Mouse (Mus musculus): ENCODE measurements at regions not wholly inside any gene's neighbourhood (a gene's known extent, or its start where the extent isn't known, plus 50 kb on each side); places are given as distances from the start of the nearest gene placed in this dataset.

DNA sequence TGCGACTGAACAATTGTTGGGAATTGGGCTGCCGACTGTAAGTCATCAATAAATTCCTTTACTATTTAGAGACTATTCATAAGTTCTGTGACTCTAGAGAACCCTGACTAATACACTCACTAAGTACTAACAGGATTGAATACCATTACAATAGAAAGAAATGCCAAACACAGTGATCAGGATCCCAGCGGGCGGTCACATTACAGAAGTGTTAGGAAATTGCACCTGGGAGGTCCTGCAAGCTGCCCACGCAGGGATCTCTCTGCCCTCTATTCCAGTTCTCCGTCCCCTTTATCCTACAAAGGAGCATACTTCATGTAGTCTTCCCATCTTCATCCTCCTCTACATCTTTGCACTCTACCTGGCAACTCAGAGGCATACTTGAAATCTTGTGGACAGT lies 581.5 kb downstream of the Tns3 start:
- no peak overlapping the region for H3K27ac ChIP-seq (ENCODE audit: insufficient read depth, low read depth, low read length)
- WGBS, result 87% methylated on average over 5 of the region's 6 CpGs
- no peak overlapping the region for H3K4me3 ChIP-seq (ENCODE audit: insufficient read depth, low read depth, low read length)
- no peaks in the 10 kb centered on the region for H3K4me1 ChIP-seq (ENCODE audit: control insufficient read depth, insufficient read depth, low read length)
- H3K36me3 ChIP-seq (ENCODE audit: control insufficient read depth, insufficient read depth, low read length), result no peaks in the 10 kb centered on the region
- DNase-seq, result no peak
- H3K27me3 ChIP-seq (replicated peaks; ENCODE audit: control insufficient read depth, insufficient read depth, low read length), result no peaks in the 10 kb centered on the region
- no peak for TF ChIP-seq POLR2A (IDR thresholded peaks at IDR 0.05; ENCODE audit: low read depth, low read length)
- no peak for TF ChIP-seq CTCF (conservative IDR thresholded peaks at IDR 0.05; ENCODE audit: insufficient read depth, insufficient read length, low read depth, low read length)

DNA sequence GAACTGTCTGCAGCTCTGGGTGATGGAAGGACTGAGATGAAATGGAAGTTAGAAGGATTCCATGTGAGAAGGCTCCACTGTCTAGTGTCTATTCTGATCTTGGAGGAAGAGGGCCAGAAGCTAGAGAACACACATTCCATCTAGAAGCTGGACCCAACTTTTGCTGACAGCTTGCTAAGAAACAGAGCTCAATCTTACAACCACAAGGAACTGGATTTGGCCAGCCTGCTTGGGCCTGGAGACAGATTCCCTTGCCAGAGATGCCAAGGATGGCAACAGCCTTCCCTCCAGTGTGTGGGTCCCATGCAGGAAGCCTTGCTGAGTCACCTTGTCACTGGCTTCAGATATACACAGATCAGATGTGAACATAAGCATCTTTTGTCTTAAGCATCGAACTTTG lies 591.0 kb downstream of the Tns3 start:
- TF ChIP-seq POLR2A (IDR thresholded peaks at IDR 0.05; ENCODE audit: low read depth, low read length) (no peak), CTCF (conservative IDR thresholded peaks at IDR 0.05; ENCODE audit: insufficient read depth, insufficient read length, low read depth, low read length) (no peak)
- Histone ChIP-seq H3K4me1 (ENCODE audit: control insufficient read depth, insufficient read depth, low read length) (no peaks in the 10 kb centered on the region), H3K36me3 (ENCODE audit: control insufficient read depth, insufficient read depth, low read length) (no peaks in the 10 kb centered on the region), H3K4me3 (ENCODE audit: insufficient read depth, low read depth, low read length) (no peak overlapping the region), H3K27ac (ENCODE audit: insufficient read depth, low read depth, low read length) (no peak overlapping the region), H3K27me3 (replicated peaks; ENCODE audit: control insufficient read depth, insufficient read depth, low read length) (no peaks in the 10 kb centered on the region)
- DNase-seq, result no peak
- 81% methylated on average over 1 of the region's 1 CpGs for WGBS

DNA sequence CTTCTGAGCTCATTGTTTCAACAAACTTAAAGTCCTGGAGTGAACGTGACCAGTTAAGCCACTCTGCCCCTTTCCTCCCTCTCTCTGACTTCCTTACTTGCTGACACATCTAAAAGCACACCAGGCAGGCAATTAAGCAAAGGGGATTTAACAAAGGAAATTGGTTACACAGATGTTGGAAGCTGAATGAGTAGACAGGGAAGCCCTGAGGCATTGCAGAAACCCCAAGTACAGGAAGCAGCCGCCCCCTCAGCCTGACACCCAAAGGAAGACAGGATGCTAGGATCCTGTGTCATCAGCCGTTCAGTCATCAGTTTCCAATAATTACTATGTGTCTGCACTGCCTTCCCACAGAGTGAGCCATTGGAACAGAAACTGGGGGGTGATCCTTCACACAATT lies 595.5 kb downstream of the Tns3 start:
- Histone ChIP-seq H3K27me3 (replicated peaks; ENCODE audit: control insufficient read depth, insufficient read depth, low read length) (no peaks in the 10 kb centered on the region), H3K27ac (ENCODE audit: insufficient read depth, low read depth, low read length) (no peak overlapping the region), H3K4me3 (ENCODE audit: insufficient read depth, low read depth, low read length) (no peak overlapping the region), H3K4me1 (ENCODE audit: control insufficient read depth, insufficient read depth, low read length) (no peaks in the 10 kb centered on the region), H3K36me3 (ENCODE audit: control insufficient read depth, insufficient read depth, low read length) (no peaks in the 10 kb centered on the region)
- no peak for DNase-seq
- WGBS, result 18% methylated on average over 3 of the region's 3 CpGs
- TF ChIP-seq CTCF (conservative IDR thresholded peaks at IDR 0.05; ENCODE audit: insufficient read depth, insufficient read length, low read depth, low read length), result no peak
- no peak for TF ChIP-seq POLR2A (IDR thresholded peaks at IDR 0.05; ENCODE audit: low read depth, low read length)

DNA sequence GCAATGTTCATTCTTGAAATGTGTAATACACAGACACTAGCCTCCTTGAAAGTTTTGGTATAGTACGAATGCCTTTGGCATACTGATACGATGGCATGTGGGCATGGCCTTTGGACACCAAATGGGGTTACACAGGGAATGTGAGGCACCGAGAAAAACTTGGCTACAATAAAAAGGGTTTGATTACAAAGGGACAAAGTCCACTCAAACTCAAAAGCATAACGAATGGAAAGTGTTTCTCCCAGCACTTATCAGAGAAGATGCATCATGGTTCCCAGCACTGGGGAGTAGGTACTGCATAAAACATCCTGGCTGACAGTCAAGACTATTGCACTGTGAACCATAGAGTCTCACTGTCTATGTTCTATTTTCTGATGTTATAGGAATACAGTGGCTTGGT lies 597.0 kb downstream of the Tns3 start:
- TF ChIP-seq POLR2A (IDR thresholded peaks at IDR 0.05; ENCODE audit: low read depth, low read length) (no peak), CTCF (conservative IDR thresholded peaks at IDR 0.05; ENCODE audit: insufficient read depth, insufficient read length, low read depth, low read length) (no peak)
- Histone ChIP-seq H3K36me3 (ENCODE audit: control insufficient read depth, insufficient read depth, low read length) (no peaks in the 10 kb centered on the region), H3K27ac (ENCODE audit: insufficient read depth, low read depth, low read length) (no peak overlapping the region), H3K4me3 (ENCODE audit: insufficient read depth, low read depth, low read length) (no peak overlapping the region), H3K27me3 (replicated peaks; ENCODE audit: control insufficient read depth, insufficient read depth, low read length) (no peaks in the 10 kb centered on the region), H3K4me1 (ENCODE audit: control insufficient read depth, insufficient read depth, low read length) (no peaks in the 10 kb centered on the region)
- 75% methylated on average over 4 of the region's 4 CpGs for WGBS
- no peak for DNase-seq

DNA sequence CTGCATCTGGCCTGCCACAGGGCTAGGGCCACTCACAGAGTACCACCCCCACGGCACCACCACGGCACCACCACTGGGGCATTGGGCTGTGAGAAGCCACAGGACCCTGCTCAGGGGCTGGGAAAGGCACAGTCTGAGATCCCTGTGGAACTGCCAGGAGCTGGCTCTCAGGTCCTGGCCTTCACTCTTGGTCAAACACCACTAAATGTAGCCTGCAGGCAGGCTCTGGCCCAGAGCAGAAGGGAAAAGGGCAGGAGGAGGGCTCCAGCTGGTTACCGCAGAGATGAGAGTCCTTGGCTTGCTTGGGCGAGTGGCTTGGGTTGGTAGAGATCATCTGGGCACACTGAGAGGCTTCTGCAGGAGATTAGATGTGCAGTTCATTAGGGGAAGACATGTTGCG lies 598.5 kb downstream of the Tns3 start:
- Histone ChIP-seq H3K36me3 (ENCODE audit: control insufficient read depth, insufficient read depth, low read length) (no peaks in the 10 kb centered on the region), H3K27me3 (replicated peaks; ENCODE audit: control insufficient read depth, insufficient read depth, low read length) (no peaks in the 10 kb centered on the region), H3K27ac (ENCODE audit: insufficient read depth, low read depth, low read length) (no peak overlapping the region), H3K4me1 (ENCODE audit: control insufficient read depth, insufficient read depth, low read length) (no peaks in the 10 kb centered on the region), H3K4me3 (ENCODE audit: insufficient read depth, low read depth, low read length) (no peak overlapping the region)
- no peak for TF ChIP-seq CTCF (conservative IDR thresholded peaks at IDR 0.05; ENCODE audit: insufficient read depth, insufficient read length, low read depth, low read length)
- no peak for TF ChIP-seq POLR2A (IDR thresholded peaks at IDR 0.05; ENCODE audit: low read depth, low read length)
- WGBS, result 86% methylated on average over 5 of the region's 5 CpGs
- DNase-seq, result no peak

DNA sequence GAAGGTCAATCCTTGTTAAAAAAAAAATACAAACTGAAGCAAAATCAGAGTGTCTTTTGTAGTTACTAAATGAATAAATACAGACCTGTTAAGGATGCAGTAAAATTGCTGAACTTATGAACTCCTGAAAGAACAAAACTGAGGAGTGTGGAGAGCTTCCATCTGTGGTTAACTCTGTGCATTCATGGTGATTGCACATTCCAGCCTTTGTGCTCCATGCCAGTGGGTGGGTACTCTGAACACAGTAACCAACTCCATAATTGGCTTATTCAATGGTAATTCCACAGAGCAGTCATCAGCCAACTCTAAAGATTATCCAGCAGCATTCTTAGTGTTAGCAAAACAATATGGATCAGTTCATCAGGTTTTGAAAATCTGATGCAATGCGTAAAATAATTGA lies 599.2 kb downstream of the Tns3 start:
- TF ChIP-seq CTCF (conservative IDR thresholded peaks at IDR 0.05; ENCODE audit: insufficient read depth, insufficient read length, low read depth, low read length), result no peak
- TF ChIP-seq POLR2A (IDR thresholded peaks at IDR 0.05; ENCODE audit: low read depth, low read length), result no peak
- Histone ChIP-seq H3K4me1 (ENCODE audit: control insufficient read depth, insufficient read depth, low read length) (no peaks in the 10 kb centered on the region), H3K4me3 (ENCODE audit: insufficient read depth, low read depth, low read length) (no peak overlapping the region), H3K36me3 (ENCODE audit: control insufficient read depth, insufficient read depth, low read length) (no peaks in the 10 kb centered on the region), H3K27me3 (replicated peaks; ENCODE audit: control insufficient read depth, insufficient read depth, low read length) (no peaks in the 10 kb centered on the region), H3K27ac (ENCODE audit: insufficient read depth, low read depth, low read length) (no peak overlapping the region)
- WGBS, result 98% methylated on average over 1 of the region's 1 CpGs
- no peak for DNase-seq

DNA sequence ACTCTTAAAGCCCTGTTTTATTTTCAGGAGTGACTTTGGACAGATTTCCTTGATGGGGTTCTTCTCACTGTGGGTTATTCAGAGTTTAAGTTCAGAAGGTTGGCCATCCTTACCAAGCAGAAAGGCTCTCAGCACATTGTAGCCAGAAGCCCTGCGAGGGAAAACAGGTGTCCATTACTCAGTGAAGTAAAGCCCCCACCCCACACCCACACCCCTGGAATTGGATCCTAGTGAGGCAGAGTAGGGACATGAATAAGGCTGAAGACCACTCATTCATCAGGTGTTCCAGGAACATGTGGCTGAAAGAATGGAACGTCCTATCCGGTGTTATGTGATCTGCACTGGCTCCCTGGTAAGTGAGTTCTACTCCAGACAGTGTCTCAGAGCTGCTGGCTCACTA lies 602.3 kb downstream of the Tns3 start:
- Histone ChIP-seq H3K4me1 (ENCODE audit: control insufficient read depth, insufficient read depth, low read length) (no peaks in the 10 kb centered on the region), H3K27ac (ENCODE audit: insufficient read depth, low read depth, low read length) (no peak overlapping the region), H3K27me3 (replicated peaks; ENCODE audit: control insufficient read depth, insufficient read depth, low read length) (no peaks in the 10 kb centered on the region), H3K4me3 (ENCODE audit: insufficient read depth, low read depth, low read length) (no peak overlapping the region), H3K36me3 (ENCODE audit: control insufficient read depth, insufficient read depth, low read length) (no peaks in the 10 kb centered on the region)
- TF ChIP-seq CTCF (conservative IDR thresholded peaks at IDR 0.05; ENCODE audit: insufficient read depth, insufficient read length, low read depth, low read length) (no peak), POLR2A (IDR thresholded peaks at IDR 0.05; ENCODE audit: low read depth, low read length) (no peak)
- DNase-seq, result no peak
- 67% methylated on average over 3 of the region's 3 CpGs for WGBS

DNA sequence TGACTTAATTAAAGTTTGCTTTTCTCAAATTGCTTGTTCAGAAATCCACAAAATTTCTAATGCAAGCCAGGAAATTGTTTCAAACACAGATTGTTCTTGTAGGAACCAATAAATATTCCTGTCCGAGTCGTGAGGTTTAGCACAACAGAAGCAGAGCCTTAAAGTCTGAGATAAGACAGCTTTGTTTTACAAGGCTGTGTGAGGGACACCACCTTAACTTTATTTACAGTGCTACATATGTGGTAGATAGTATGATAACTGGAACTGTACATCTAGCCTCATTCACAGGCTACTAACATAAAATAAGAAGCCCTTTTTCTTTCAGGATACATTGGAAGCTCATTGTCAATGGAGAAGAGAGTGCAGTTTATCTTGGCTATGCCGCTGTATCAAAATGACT lies 602.8 kb downstream of the Tns3 start:
- no peak for DNase-seq
- Histone ChIP-seq H3K27me3 (replicated peaks; ENCODE audit: control insufficient read depth, insufficient read depth, low read length) (no peaks in the 10 kb centered on the region), H3K4me3 (ENCODE audit: insufficient read depth, low read depth, low read length) (no peak overlapping the region), H3K36me3 (ENCODE audit: control insufficient read depth, insufficient read depth, low read length) (no peaks in the 10 kb centered on the region), H3K4me1 (ENCODE audit: control insufficient read depth, insufficient read depth, low read length) (no peaks in the 10 kb centered on the region), H3K27ac (ENCODE audit: insufficient read depth, low read depth, low read length) (no peak overlapping the region)
- WGBS, result 60% methylated on average over 3 of the region's 3 CpGs
- TF ChIP-seq CTCF (conservative IDR thresholded peaks at IDR 0.05; ENCODE audit: insufficient read depth, insufficient read length, low read depth, low read length), result no peak
- TF ChIP-seq POLR2A (IDR thresholded peaks at IDR 0.05; ENCODE audit: low read depth, low read length), result no peak
